Mouse (Mus musculus) adrenal gland, postnatal 36 days (tissue): ENCODE data around the gene Utf1. TPM values are rescaled to one million over a fixed set of nuclear protein-coding genes. Genes with fewer than 3 reads are reported as not detected.

ENCODE experiments used
- DNase-seq, 2 experiments: peaks; one replicate each; pipeline ENCODE4 v3.0.0; 2021; ENCODE audit warnings: mixed read lengths in 1 of 2
- long read RNA-seq, 2 experiments: library from polyadenylated mRNA; stranded (forward); transcript quantifications; one replicate each; pipeline ENCODE4 v2.0.0; 2021; ENCODE audit warnings: borderline sequencing depth in 2 of 2
- total RNA-seq, 2 experiments: library from RNA; stranded (reverse); gene quantifications; 2 replicates each; pipeline ENCODE4 v1.2.3; 2021

Utf1 gene
- not detected for total RNA-seq
- long read RNA-seq, experiment 1, result 0 reads
- long read RNA-seq, experiment 2, result 0 reads

DNA sequence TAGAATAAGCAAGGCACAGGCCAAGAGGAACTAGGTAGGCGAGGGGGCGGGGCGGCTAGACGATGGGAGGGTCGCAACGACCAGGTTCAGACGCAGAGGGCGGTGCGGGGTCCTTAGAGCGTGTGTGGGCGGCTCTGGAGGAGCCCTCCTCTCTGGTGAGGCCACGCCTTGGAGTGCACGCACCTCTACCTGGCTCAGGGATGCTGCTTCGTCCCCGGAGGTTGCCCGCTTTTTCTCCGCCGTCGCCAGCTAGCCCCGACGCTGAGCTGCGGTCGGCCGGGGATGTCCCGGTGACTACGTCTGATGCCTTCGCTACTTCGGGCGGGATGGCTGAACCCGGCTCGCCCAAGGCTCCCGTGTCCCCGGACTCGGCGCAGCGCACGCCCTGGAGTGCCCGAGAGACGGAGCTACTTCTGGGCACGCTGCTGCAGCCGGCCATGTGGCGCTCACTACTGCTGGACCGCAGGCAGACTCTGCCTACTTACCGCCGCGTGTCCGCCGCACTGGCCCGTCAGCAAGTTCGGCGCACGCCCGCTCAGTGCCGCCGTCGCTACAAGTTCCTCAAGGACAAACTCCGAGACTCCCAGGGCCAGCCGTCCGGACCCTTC is at the start of gene Utf1:
Gene Utf1 (plus strand): TSS at position 116 of the 608 bp plus-strand sequence.
- DNase-seq, result peak; percentile 66 to 70

DNA sequence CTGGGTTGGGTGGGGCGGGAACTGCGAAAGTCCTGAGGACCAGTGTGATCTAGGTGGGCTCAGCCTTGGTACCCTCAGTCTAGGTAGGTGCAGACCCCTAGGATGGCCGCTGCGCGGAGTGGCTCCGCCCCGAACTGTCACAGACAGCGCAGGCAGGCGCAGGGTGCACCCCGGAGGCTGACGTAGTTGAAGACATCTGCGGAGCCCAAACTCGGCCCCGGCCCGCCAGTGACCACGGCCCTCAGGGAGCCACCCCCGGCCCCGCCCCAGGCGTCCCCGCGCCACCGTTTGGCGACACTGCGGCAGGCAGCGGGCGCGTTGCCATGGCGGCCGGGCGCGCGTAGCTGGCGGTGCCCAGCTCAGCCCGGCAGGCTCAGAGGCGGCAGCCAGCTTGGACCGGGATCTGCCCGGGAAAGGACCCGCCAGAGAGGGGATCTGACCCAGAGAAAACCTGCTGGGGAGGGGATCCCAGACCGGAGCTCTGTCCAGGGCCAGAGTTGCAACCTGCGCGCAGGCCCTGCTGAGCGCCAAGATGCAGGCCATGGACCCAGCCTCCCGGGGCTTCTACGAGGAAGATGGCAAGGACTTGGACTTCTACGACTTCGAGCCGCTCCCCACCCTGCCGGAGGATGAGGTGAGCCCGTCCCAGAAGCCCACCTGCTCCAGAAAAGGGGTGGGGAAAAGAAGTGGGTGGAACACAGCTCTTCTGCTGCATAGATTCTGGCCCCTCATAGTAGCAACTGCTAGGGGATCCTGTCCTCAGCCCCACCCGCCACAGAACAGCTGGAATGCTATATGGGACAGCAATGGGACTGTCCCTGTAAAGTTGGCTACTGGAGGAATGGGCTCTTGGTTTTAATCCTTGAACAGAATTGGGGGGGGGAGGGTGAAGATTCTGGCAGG is 48.7 kb upstream of the Utf1 start, which contains the start of gene Kndc1:
Gene Kndc1 (plus strand): TSS at position 42 of the 903 bp plus-strand sequence.
- DNase-seq, result peak; percentile 68 to 70

DNA sequence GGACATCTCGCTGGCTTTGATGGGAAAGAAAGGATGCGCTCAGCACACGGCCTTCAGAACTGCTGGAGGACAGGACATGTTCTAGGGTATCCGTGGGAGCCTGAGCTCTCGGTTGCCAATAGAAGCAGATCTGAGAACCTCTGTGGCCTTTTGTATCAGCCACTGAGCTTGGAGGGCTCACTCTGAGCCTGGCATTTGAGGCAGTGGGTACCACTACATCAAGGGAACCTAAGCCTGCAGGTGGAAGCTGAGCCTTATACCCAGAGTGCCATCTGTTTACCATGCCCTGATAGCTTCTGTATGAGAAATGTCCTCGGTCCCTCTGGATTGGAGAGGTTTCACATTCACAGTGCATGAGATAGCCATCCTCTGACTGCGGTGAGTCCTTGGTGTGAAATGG is 47.3 kb upstream of the Utf1 start:
- no peak for DNase-seq

DNA sequence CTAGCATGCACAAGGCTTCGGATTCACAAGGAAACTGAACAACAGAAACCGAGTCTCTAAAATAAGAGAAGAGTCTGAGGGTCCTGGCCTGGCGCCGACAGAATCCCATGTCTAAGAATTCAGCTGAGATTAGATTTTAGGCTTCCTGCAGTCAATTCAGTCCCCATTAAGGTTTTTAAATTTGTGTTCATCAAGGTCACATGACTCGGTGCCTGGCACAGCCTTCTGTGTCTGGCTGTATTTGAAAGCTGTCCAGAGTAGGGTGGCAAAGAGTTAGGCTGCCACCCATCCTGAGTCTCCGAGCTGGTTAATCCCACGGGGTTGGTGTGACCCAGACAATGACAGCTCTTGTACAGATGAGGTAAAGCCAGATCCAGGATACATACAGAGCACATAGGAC is 46.8 kb upstream of the Utf1 start:
- DNase-seq, result no peak

DNA sequence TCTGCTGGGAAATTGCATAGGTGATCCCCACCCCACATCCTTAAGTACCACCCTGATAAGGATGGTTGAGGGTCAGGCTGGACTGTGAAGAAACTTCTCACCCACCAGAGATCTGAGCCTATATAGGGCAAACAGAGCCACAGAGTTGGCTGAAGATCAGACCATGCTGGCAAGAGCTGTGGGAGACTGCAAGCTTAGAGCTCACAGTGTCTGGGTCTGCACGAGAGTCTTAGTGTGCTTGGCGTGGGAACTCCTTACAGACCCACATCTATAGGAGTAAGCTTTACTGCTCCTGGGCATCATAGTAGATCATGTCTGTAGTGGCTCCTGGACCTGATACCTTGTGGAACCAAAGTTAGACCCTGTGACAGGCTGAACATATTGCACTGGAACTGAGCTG is 45.0 kb upstream of the Utf1 start:
- no peak for DNase-seq

DNA sequence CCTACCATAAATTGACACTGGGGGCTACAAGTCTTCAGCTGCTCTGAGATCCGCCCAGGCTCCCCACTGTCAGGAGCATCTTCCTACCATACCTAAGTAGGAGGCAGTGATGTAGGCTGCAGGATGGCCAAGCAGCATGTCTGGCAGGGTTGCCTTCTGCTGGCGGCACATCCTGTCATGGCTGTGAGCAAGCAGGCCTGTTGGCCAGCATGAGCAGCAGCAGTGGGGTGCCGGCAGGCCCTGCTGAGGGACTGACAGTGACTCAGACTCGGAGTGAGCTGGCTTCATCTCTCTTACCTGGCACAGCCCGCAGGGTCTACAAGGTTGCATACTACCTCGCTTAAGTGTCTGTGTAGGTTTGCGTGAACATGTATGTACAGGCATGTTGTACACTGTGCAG is 44.1 kb upstream of the Utf1 start:
- no peak for DNase-seq

DNA sequence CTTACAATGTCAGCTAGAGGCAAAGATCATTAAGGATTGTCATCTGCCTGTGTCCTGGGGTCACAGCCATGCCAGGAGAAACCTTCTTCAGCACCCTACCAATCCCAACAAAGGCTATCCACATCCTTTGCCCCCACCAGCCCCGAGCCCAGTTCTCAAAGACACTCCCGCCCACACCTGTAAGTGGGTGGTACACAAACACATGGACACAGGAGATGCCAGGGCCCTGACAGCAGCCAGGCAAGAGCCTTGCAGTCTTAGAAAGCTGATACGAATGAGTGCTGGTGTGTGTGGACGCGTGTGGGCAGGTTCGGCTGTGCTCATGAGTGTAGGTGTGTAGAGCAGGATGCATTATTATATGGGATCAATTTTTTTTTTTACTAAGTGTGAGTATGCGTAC is 43.1 kb upstream of the Utf1 start:
- DNase-seq, result no peak

DNA sequence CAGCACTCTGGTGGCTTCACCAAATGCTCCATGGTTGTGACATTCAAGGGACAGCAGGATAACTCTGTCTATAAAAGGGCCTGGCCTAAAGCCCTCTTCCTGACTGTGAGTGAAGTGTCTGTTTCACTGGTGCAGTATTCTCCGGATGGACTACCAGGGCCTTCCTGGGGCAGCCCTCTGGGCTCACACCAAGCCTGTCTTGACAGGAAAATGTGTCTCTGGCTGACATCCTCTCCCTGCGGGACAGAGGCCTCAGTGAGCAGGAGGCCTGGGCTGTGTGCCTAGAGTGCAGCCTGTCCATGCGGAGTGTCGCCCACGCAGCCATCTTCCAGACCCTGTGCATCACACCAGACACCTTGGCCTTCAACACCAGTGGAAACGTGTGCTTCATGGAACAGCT is 42.7 kb upstream of the Utf1 start:
- no peak for DNase-seq

DNA sequence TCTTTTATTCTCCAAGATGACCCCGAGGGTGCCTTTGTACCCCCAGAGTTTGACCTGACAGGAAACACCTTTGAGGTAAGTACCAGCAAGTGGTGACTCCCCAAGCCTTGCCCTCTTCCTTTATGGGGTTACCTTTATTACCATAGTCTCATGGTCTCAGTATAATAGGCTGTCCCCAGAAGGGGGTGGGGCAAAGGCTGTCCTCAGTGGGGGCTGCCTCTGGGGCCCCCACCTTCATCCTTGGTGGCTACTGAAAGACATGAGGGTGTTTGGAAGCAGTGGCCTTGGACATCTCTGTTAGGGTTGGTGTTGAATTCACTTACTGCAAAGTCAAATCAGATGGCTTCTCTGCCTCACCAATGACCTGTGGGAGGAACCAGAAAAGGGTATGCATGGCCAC is 41.6 kb upstream of the Utf1 start:
- DNase-seq, result no peak

DNA sequence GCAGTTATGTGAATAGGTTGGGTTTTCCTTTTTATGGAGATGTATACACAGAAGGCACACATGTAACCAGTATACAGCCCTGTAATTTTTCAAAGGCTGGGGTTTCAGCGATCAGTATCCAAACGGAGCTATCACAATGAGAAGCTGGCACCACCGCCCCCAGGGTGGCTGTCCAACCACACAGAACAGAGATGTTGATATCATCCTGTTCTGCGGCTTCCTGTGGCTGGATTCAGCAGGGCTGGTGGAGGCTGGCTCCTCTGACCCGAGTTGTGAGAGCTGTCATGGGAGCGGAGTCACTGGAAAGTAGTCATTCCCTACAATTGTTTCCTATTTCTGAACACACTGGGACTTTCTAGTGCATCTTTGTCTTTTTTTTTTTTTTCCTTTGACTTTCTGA is 38.3 kb upstream of the Utf1 start:
- DNase-seq, result no peak

DNA sequence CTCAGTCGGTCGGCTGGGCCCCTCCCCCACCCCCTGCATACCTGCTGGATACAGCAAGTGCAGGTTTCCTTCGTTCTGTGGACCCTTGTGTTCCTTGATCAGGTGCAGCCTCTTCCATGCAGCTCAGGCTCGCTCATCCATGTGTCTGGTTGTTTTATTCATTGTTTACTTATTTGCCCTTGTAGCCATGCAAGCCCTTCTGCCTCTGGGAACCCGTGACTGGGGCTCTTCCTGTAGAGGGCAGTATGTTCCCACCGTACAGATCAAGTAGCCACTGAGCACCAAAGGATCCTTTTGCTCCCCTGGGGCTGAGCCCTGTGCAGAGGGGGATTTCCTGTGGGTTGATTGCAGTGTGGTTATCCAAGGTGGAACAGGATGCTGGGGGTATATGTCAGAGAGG is 37.9 kb upstream of the Utf1 start:
- DNase-seq, result peak; percentile 45 to 61

DNA sequence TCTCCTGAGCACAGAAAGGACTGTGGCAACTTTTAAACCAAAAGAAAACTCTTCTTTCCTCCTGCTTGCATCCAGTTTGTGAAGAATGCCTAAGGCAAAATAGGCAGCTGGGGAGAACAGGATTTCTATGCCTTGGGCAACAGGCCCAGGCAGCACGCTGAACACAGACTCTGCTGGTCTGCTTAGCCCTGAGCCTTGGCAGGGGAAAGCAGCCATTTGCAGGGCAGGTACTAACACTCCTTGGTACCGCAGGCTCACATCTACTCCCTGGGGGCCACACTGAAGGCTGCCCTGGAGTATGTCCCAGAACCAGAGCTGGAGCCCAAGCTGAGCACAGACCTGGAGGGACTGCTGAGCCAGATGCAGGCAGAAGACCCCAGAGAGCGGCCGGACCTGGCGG is 35.4 kb upstream of the Utf1 start:
- no peak for DNase-seq

DNA sequence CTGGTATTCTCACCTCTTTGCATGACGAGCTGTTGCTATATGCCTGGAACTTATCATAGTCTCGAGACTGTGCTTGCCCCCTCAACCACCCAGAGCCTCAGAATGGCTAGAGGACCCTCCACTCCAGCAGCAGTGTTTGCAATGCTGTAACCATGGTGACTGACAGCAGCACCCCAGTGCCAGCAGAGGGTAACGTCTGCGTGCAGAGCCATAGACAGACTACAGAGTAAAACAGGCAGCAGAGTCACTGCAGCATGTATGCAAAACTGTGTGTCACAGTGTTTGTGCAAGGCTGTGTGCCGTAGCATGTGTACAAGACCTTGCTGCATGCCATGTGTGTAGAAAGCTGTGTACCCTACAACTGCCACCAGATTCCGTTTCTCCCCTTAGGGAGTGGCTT is 34.1 kb upstream of the Utf1 start:
- DNase-seq, result no peak

DNA sequence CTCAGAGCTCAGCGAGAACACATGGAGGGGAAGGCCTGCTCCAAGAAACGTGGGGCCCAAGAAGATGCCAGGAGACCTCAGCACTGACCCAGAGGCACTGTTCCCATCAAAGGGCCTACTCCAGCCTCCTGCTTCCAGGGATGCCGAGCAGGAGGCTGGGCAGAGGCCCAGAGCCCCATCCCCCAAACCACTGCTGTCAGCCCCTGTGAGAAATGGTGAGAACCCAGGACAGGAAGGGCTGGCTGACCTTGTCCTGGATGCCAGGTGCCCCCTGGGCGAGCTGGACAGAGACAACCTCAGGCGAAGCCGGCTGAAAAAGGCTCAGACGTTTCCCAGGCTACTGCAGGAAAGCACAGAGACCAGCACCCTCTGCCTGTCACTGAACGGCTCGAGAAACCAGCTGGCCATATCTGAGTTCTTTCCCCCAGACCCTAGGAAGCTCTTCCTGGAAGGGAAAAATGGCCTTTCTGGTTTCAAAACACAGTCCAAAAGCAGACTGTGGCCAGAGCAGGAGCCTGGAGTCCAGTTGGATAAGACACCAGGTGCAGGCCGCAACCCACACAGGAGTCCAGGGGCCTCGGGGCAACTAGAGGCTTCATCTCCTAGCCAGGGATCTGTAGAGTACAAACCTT is 33.3 kb upstream of the Utf1 start:
- no peak for DNase-seq

DNA sequence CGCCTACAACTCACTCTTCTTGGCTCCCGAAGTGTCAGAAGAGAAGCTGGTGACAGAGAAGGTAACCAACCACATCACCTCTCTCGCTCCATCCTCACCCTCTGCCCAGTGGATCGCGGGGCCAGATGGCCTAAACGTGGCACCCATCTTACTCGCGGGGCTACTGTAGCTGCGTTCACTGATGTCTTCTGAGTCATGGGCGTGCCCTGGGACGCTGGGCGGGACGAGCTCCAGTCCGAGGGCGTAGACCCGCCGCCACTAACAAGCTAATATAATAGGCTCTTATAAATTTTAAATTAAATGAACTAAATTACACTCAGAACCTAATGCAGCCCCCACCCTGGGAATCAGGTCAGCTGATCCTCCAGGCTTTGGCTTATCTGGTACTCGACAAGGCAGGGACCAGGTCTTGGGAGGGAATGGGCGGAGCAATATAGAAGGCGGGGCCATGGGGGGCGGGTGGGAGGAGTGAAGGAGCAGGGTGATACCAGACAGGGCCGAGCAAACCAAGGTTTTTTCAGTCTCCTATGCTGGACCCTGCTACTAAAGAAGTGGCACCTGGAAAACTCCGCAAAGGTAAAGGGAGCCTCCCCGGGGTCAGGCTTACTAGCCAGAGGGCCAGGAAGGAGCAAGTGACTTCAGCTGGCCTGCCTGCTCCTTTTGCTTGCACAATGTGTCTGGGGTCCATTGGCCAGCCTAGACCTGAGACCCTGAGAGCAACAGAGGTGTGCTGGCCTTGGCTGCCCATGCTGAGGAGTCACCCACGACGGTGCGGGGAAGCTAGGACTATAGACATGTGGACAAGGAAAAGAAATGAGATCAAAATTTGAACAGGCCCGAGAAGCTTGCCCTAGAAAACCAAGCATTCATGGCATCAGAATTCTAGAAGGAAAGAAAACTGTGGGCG is 29.2 kb upstream of the Utf1 start:
- DNase-seq, result peak; percentile 29 to 35

DNA sequence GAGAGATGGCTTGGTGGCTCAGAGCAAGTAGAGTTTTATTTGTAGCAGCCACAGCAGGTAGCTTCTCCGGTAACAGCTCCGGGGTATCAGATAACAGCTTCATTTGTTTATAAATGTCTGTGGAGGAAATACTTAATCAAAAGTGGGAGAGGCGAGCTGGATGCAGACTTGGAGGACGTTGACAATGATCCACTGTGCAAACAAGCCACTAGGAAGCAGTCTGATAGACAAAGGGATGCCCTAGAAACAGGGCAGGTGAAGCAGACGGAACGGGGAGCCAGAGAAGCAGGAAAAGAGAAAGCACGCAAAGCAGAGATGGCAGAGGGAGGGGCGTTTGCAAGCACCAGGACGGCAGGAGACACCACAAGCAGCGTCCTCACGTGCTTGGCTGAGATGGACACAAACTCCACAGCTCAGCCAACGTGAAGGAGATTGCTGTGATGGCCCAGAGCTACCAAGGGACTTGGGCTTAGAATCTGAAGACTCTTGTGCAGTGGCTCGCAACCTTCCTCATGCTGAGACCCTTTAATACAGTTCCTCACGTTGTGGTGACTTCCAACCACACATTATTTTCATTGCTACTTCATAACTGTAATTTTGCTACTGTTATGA is 27.8 kb upstream of the Utf1 start:
- DNase-seq, result no peak

DNA sequence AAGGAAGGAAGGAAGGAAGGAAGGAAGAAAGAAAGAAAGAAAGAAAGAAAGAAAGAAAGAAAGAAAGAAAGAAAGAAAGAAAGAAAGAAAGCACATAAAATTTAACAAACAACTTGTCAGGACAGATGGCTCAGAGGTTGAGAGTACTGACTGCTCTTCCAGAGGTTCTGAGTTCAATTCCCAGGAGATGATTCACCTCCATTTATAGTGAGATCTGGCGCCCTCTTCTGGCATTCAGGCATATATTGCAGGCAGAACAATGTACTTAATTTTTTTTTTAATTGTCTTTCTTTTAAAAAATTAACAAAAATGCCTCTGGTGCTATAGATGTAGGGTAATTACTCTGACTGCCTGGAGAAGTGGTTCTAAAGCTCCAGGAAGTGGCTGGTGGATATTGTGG is 27.2 kb upstream of the Utf1 start:
- no peak for DNase-seq

DNA sequence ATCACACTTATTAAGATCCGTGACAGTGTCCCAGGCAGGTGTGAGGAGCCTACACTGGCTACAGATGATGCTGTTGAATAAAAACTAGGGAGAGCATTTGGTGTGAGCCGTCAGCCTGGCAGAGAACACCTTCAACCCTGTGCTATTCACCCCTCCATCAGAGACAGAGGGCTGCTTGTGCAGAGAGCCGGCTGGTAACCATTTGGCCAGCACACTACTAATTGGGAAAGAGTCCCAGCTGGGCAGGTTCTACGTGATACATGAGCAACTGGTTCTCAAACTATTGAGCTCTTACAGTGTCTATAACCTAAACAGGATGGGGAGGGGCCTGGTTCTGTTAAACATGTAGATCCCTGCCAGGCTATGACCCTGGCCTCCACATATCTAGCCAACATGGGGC is 25.3 kb upstream of the Utf1 start:
- DNase-seq, result no peak

DNA sequence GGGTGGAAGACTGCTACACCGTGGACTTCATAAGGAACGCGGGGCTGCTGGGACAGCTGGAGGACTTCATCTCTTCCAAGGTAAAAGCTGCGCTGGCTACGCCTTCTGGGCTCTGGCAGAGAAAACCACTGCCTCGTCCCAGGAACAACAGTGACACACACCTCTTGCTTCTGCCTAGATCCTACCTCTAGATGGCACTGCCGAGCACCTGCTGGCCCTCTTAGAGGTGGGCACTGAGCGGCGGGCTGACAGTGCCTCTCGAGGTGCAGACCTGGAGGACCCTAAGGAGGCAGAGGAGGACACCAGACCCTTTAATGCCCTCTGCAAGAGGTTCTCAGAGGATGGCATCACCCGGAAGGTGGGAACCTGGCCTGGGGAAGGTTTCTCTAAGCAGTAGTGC is 12.9 kb upstream of the Utf1 start:
- peak; percentile 59 to 70 for DNase-seq

DNA sequence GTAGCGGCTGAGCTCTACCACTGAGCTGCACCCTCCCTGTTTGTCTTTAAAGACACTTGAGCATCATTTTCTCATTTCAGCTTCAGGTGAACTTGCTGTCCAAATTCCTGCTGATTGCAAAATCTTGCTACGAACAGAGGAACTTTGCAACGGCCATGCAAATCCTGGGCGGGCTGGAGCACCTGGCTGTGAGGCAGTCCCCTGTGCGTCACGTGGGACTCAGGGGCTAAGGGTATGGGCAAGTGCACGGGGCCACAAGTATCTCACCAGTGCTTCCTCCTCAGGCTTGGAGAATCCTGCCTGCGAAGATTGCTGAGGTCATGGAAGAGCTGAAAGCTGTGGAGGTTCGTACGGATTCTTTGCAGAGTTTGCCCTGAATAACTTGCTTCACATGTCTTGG is 6.9 kb upstream of the Utf1 start:
- DNase-seq, result no peak

DNA sequence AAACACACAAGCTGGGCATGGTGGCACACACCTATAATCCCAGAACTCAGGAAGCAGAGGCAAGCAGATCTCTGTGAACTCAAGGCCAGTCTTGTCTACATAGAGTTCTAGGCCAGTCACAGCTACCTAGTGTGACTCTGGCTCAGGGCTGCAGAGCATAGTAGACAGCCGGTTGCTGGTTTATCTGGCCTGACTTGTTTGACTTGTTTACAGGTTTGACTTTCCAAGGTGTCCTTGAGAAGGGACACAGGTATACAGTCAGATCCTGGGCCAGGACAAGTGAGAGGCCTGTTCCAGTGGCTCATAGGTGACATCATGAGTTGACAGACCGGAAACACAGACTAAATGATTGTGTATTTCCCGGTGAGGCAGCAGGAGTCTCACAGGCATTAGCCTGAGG is 6.5 kb upstream of the Utf1 start:
- no peak for DNase-seq

DNA sequence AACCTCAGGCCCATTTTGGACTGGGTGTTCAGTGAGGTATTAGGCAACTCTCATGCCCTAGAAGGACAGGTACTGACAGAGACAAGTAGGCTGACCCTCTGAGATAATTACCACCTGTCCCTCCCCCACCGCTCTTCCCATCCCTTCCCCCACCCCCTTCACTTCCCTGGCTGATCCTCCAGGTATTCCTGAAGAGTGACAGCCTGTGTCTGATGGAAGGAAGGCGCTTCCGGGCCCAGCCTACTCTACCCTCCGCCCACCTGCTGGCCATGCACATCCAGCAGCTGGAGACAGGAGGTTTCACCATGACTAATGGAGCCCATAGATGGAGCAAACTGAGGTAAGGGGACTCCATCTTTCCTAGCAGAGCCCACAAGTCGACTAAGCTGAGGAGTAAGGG is 5.8 kb upstream of the Utf1 start:
- DNase-seq, result no peak
